Mouse (Mus musculus) megakaryocyte-erythroid progenitor cell, adult 5 weeks (primary cell): ENCODE data around the gene Gcnt1. TPM values are rescaled to one million over a fixed set of nuclear protein-coding genes. Genes with fewer than 3 reads are reported as not detected.

Source experiments
- polyA plus RNA-seq: library from polyadenylated mRNA; stranded (reverse); fragments of >175 nt; gene quantifications from 2 replicates; pipeline ENCODE4 v1.2.3, GENCODE M21; 2012

The Gcnt1 gene
- polyA plus RNA-seq, result 0.74 and 0.97 TPM in 2 replicates

DNA sequence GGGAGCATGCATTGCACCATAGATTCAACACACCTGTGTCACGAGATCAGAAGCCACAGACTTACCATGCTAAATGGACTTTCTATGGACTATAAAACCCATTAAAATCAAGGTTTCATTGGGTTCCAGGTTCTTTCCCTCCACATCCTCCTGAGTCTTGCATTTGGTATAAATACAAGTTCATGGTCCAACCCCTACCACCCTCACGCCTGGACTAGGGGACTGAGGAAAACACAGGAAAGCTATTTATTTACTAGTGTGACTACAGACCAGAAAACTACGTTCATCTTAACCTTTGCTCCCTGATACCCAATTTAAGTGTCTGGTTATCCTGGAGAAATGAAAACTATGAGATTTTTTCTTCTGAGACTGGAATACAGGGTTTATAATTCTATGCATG is at the start of gene Gcnt1:
Gene Gcnt1, minus strand, starts transcription at position 144 of the 400 bp plus-strand sequence.

DNA sequence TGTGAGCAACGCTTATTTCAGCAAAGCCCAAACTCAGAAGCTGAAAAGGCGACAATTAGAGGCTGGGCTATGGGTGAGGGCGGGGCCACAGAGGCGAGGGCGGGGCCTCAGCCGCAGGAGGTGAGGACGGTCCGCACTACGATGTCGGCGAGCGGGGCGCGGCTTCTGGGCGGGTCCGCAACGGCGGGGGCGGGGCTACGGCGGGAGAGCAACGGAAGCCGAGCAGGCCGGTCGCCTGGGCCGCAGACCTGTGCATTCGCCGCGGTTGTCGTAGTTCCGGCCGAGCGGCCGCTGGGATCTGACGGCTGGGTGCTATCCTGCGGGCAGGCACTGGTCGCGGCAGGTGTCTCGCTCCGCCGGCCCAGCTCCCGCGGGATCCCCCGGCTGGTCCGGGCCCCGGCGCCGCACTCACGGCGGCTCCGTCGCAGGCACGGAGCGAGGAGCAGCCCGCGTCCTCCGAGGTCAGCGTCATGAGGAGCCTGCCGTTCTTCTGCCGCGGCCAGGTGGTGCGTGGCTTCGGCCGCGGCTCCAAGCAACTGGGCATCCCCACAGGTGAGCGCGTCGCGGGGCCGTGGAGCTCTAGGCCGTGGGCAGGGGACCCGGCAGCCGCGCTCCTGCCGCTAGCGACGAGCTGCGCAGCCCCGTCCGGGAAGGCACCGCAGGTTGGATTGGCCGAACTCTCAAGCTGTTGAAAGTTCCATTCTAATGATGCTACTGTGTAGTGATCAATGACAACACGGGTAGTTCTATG is 21.4 kb upstream of the Gcnt1 start, which contains the start of gene Rfk:
Gene Rfk, plus strand, starts transcription at position 203 of the 751 bp plus-strand sequence.

Other genes with a start within 250 kb of the Gcnt1 start
- gene Rfk, start 21.2 kb upstream of the Gcnt1 start, polyA plus RNA-seq, result 27.3 and 28.1 TPM in 2 replicates